Mouse (Mus musculus) fibroblast of lung, adult 2 months (primary cell): ENCODE results near the gene Prx.

ENCODE experiments used
- DNase-seq: peaks from one replicate; pipeline ENCODE4 v3.0.0-alpha.2; 2011; ENCODE audit warnings: low read depth

Gene Prx

DNA sequence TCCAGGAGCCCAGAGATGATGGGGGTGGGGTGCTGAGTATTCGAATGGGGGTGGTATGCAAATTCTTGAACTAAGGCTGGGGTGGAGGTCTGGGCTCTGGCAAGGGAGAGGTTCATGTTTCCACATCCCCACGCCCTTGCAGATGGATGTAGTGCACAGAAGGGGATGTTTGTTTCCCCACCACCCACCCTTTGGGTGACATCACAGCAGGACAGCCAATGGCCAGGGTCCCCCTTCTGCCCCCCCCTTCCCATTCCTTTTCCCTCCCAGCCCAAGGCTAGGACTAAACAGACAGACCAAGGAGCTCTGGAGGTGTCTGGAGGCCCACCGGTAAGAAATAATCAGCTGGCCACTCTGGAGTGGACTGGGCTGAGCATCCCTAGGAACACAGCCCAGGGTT, at the start of gene Prx:
Gene Prx, plus strand, starts transcription at position 289 of the 400 bp plus-strand sequence.
- no peak for DNase-seq

DNA sequence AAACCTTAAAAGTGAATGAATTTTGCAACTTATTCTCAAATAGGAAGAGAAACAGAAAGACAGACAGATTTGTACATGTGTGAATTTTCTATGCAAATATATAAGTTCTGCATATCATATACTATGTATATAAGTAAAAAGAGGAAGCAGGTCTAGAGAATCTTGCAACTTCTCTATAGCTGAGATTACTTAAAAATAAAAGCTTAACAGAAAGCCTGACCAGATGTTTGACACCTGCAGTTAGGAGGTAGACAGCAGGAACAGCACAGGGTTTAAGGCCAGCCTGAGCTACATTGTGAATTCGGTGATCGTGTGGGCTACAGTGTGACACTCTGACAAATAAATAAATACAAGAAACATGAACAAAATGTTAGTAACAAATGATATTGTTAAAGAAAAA, 47.8 kb upstream of the Prx start:
- no peak for DNase-seq

DNA sequence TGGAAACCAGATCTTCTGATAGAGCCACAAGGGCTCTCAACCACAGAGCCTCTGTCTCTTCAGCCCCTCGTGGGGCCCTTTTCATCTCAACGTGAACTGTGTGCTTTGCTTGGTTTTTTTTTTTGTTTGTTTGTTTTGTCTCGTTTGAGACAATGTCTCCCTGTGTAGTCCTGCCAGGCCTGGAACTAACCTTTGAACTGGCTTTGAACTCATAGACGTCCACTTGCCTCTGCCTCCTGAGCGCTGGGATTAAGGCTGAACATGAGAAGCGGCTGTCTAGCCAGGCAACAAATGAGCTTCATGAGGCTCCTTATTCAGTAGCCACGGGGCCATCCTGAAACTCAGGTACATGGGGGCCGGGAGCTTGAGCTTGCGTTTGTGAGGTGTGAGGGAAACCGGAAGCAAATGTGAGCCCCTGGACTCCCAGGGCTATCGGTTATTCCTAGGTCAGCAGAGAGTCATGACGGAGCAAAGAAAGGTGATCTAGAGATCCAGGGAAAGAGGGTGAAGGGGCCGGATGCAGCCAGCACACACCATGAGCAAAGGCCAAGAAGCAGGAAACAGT, 46.8 kb upstream of the Prx start:
- no peak for DNase-seq

DNA sequence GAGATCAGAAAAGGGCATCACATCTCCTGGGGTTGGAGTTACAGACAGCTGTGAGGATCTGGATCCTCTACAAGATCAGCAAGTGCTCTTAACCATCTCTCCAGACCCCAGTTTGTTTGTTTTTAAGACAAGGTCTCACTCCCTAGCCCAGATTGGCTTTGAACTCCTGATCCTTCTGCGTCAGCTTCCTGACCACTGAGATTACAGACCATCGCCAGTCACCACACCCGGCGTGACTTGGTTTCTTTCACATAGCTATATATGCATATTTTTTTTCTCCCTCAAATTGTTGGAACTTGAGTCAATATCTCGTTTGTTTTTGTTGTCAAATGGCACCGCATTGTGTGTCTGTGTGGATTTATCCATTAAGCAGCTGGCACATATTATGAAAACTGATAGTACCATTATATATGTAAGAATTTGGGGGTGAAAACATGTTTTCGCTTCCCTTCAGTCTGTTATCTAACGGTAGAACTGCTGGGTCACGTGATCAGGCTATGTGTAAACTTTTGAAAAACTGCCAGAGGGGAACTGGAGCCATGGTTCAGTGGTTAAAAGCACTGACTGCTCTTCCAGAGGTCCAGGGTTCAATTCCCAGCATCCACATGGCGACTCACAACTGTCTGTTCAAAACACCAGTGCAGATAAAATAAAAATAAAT, 44.5 kb upstream of the Prx start:
- no peak for DNase-seq

DNA sequence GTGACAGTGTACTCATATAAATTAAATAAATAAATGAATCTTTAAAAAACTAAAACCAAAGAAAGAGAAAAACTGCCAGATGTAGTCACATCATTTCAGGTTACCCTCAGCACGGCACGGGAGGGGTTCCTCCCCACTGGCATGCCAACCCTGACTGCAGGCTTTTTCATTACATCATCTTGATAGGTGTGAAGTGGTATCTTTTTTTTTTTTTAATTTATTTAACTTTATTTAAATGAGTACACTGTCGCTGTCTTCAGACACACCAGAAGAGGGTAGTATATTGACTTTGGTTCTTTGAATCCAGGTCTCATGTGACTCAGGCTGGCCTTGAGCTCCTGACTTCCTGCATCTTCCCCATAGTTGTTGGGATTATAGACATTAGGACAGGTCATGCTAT, 43.9 kb upstream of the Prx start:
- no peak for DNase-seq

DNA sequence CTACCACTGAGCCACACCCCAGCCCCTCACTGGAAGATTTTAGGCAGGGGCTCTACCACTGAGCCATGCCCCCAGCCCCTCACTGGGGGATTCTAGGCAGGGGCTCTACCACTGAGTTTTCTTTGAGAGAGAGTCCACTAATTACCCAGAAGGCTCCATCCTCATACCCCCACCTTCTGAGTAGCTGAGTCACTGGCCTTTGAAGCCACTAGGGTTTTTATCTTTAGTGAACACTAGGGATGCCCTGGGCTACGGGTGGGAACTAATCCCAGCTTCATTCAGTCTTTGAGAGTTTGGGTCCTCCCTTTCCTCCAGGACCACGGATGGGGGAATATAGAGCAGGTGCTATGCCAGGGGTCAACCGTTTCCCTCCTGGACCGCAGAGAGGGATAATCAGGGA, 40.5 kb upstream of the Prx start:
- no peak for DNase-seq

DNA sequence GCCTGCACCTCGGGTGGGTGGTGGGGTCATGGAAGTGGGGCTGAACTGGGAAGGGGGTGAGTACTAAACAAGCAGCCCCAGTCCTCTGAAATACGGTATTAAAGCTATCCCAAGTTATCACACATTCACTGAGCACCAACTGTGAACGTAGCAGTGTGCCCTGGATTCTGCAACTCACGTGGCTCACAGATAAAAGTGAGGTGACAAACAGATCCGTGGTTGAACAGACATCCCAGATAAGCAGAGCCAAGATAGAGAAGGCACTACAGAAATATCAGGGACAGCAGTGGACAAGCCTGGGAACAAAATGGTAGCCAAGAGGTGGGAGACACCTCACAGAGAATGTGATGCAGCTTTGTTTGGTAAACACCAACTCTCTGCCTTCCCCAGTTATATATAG, 39.5 kb upstream of the Prx start:
- DNase-seq: no peak

DNA sequence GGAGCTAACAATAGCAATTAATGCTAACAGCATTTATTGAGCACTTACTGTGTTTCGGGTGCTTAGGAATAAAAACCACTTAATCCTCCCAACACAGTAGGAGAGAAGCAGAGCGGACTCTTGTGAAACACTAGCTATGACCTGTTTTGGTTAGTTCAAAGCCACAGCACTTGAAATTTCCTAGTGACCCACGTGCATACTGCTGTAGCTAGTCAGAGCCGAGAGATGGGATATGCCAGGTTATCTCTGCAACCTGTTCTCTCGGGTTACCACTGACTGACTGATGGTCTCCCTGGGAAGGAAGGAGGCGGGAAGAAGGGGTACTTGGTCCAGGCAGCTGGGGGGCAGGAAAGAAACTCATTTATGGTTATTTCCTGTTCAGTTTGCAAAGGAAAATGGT, 38.6 kb upstream of the Prx start:
- no peak for DNase-seq

DNA sequence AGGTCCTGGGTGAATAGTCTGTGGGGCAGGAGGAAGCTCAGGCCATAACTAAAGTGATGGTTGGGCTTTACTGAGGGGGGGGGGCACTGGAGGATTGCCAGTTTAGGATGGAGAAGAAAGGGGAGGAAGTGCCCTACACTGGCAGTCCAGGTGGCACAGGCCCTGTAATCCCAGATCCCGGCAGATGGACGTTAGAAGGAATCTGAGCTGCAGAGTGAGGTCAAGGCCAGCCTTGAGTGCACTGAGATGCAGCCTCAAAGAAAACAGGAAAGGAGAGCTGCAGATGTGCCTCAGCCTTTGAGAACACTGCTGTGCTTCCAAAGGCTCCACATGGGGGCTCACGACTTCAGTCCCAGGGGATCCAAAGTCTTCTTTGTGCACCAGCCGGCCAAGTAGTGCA, 31.5 kb upstream of the Prx start:
- DNase-seq: no peak

DNA sequence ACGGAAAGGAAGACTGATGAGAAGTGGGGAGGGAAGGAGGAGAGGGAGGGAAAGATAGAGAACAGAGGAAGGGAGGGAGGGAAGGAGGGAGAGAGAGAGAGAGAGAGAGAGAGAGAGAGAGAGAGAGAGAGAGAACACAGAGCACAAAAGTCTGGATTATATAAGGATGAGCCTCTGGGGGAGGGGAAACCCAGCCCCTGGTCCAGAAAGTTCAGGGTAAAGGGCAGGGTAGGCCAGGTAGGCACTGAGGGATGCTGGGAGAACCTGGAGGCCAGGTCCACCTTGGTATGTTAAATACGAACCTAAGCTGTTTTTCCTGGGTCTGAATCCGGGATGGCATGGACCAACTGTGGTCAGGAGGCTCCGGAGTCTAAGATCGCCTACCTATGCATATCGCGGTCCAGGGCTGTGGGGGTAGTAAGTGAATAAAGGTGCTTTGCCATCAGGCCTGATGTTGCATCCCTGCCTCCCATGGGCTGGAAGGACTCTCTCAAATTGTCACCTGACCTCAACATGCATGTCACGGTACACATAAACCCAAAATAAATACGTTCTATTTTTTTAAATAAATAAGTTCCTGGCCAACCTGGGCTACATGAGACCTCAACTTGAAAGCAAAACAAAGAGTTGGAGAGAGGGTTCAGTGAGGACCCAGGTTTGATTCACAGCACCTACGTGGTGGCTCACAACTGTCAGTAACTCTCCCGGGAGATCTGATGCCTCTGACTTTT, 27.6 kb upstream of the Prx start:
- no peak for DNase-seq

DNA sequence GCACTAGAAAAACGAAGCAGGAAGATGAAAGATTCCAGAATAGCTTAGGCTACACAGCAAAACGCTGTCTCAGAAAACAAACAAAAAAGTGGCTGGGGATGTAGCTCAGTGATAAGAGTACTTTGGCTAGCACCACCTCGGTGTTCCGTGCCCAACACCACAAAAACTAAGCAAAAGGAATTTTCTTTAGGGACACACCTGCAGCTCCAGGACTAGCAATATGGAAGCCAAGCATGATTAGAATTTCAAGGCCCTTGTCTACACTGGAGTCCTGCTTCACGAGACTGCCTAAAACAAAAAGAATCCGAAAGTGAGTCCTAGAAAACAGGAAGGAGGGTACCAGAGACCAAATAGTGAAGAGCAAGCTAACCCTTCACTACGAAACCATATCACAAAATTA, 26.5 kb upstream of the Prx start:
- DNase-seq: no peak

DNA sequence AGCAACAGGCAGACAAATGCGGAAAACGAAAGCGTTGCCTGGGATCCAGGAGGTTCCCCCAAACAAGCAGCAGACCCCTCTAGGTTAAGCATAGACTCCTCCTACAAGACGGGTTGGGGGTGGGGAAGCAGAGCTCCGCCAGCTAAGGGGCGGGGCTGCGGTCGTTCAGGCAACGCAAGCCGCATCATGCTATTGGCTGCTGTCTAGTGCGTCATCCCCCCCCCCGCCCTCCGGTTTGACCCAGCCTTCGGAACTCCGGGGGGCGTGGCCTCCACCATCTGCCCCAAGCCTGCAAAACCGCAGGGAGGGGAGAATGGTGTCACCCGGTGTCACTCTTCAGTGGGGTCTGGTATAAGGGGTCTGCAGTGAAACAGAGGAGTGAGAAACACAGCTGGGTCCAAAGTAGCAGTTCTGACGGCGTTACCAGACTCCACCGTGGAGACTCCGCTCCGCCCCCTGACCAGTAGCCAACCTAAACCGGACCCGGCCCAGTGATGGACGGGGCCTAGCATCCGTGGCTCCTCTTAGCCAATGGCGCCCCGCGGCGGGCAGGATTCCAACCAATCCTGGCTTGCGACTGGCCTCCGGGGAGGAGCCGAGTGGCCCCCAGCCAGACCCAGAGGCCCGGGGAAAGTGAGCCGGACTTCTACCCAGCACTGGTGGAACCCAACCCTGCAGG, 25.8 kb upstream of the Prx start, which contains the start of gene Sertad3:
Gene Sertad3, plus strand, starts transcription at position 613 of the 679 bp plus-strand sequence.
- DNase-seq: peak; percentile 93

DNA sequence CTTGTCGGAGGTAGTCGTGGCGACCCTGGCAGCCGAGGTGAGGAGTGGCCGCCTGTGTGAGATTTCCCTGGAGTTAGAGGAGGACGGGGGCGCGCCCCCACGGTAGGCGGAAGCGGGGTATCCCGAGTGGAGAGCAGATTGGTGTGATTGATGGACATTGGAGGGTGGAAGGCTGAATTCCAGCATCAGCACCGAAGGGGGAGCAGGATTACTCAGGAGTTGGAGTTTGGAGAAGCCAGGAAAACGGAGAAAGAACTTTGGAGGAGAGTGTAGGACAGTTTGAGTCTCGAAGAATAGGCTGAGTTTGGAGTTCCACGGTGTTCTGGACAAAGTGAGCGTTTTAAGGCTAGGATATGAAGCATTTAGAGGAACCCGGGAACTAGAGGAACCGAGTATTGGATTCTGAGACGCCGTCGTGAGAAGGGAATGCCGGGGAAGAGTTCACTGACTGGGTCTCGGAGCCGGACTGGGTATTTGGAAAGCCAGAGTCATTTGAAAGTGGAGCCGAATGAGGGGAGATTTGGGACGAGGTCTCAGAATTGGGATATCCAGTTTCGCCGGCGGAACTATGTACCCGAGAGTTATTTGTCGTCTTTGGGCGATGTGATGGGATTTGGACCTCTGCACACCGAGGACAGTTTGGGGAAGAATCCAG, 25.2 kb upstream of the Prx start:
- no peak for DNase-seq

DNA sequence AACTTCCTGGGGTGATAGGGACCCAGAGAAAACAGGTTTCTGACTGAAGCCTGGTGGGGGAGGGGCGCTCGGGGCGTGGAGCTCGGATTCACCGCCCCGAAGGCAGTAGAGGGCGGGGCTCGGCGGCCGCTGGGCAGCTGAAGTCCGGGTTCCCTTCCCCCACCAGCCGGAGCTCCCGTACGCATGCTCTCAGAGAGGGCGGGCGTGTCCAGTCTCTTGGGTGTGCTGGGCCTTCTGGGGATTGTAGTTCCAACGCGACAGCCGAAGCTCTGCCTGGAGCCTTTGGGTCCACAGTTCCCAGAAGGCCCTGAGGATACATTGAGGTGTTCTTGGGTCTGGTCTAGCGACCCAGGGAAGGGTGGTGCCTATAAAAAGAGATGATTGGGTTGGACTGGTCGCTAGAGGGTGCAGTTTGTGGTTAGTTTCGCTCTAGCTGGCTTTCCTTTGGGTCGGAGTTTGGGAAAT, 24.6 kb upstream of the Prx start:
- DNase-seq: peak; percentile 99

DNA sequence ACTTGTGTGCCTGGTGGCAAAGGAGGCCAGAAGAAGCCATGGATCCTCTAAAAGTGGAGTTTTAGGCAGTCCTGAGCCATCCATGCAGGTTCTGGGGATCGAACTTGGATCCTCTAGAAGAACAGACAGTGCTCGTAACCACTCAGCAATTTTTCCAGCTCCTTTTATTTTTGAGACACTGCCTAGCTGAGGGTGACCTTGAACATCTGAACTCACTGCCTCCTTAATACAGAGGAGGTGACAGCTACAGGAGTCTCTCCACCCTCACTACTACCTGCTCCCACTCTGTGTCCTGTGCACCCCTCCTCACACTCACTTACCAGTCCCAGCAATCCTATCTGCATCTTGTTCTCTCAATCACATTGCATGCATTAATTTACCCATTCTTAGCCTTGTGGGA, 23.5 kb upstream of the Prx start:
- no peak for DNase-seq

DNA sequence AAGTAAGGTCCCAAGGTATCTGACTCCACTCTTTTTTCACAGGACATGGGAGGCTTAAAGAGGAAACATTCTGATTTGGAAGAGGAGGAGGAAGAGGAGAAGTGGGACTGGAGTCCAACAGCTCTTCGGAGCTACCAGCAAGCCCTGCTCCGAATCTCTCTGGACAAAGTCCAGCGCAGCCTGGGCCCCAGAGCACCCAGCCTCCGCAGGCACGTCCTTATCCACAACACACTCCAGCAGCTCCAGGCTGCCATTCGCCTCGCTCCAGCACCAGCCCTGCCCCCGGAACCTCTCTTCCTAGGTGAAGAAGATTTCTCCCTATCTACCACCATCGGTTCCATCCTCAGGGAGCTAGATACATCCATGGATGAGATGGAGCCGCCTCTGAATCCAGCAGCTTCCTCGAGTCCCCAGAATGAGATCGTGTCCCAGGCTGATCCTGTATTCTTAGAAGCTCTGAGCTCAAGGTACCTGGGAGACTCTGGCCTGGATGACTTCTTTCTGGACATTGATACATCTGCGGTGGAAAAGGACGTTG, 23.0 kb upstream of the Prx start:
- DNase-seq: no peak

DNA sequence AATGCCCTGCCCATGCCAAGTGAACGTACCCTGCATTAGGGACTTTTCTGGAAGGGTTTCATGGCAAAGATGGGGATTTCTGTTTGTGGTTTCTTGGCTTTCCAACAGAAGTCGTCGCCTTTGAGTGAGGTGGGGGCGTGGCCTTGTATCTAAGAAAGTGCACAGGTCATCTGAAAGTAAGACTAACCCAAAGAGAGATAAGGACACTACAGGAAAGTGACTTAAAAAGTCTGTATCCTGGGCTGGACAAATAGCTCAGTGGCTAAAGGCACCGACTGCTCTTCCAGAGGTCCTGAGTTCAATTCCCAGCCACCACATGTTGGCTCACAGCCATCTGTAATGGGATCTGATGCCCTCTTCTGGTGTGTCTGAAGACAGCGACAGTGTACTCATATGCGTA, 20.6 kb upstream of the Prx start:
- DNase-seq: no peak

DNA sequence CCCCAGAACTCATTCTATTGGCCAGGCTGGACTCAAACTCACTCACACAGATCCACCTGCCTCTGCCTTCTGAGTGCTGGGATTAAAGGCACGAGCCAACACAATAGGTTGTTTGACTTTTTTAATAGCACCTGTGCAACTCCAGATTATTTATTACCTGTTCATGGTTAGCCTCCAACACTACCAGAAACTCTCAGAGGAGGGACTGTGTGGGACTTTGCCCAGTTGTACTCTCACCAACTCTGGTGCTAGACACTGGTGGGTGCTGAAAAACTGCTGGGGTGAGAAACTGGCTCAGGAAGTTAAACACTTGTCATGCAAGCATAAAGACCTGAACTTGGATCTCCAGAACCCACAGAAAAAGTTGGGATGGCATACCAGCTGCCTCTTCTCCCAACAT, 19.4 kb upstream of the Prx start:
- DNase-seq: no peak

DNA sequence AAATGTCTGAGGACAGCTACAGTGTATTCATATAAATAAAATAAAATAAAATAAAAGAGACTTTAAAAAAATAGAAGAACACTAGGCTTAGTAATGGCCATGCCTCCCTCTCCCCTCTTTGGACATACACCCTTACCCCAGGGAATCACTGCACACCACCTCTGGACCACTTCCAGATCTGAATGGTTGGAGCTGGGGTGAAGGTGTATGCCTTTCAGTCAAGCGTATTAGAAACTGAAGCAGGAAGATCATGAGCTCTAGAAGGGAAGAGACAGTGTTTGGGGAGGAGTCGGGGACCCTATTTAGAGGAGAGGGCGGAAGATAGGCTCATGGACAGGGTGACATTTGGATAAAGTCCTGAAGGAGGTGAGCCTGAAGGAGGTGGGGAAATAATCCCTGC, 18.6 kb upstream of the Prx start:
- no peak for DNase-seq

DNA sequence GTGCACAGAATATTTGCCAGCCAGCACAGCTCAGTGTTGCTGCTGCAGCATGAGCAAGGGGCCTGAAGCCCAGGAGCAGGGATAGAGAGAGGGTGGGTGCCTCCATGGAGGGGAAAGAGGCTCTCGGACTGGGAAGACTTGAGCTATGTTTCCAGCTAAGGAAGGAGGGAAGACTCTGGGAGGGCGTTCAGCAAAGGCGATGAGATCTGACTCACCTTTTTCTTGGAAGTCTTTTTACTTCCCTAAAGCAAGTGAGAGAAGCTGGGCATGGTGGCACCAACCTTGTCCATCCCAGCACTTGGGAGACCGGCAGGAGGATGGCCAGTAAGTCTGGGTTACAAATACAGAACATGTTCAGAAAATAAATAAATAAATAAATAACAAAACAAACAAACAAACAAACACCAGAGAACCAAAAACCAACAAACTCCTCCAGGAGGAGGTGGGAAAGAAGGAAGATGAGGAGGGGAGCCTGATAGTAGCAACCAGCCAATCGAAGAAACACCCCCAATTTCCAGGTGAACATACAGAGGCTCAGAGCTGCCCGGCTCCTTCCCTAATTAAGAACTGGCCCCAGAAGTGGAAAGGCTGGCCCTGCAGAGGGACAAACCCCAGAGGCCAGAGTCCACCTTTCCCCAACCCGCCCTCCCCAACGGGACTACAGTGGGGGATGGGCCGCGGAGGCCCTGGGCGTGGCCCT, 18.0 kb upstream of the Prx start:
- peak; percentile 20 for DNase-seq

DNA sequence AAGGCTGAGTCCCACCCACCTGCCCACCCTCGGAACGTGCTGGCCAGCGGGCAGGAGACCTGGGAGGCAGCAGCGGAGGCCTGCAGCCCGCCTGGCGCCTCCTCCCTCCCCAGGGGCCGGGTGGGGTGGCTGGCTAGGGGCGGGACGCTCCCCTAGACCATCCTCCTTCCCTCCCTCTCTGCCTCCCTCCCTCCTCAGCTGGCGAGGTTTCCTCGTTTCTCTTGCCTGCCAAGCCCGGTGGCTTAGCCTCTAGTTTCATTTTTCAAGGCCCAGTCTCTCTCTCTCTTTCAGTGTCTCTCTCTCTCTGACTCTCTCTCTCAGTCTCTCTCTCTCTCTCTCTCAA, 17.5 kb upstream of the Prx start:
- DNase-seq: peak; percentile 90

DNA sequence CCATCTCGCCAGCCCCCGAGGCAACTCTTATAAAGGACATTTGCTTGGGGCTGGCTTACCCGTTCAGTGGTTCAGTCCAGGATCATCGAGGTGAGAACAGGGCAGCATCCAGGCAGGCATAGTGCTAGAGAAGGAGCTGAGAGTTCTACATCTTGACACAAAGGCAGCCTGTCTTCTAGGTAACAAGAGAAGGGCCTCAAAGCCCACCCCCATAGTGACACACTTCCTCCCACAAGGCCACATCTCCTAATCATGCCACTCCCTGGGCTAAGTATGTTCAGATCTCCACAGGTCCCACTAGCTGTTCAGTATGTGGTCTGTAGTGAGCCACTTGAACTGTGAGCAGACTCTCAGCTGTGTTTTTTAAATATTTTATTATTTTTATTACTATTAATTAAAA, 15.3 kb upstream of the Prx start:
- no peak for DNase-seq
